Mouse (Mus musculus): Measurements from ENCODE around the gene Coq7.

The Coq7 gene

GRCm38 (mm10) chr7:118462818-118463762 is 70.1 kb downstream of the Coq7 start:
- no peak for DNase-seq (ENCODE audit: low read depth, low spot score)

GRCm38 (mm10) chr7:118461400-118462136 is 71.6 kb downstream of the Coq7 start:
- no peak for DNase-seq (ENCODE audit: low read depth, low spot score)
